In the genomic region with DNA sequence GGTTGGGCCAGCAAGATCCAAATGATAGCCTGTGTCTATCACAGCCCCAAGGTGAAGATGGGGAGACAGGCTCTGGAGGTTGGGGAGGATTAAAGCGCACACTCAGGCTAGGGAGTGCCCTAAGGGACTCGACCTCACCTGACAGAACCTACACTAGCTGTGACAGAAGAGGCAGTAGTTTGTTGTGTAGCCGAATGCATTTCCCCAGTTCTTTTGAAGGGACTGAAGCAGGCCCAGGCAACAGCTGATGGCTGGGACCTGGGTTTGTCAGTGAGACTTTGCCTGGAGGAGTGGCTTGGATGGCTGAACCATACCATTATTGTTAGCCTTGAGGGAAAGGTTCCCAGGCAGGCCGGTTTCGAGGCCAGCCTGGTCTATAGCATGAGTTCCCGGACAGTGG, we compare ENCODE assay signal across 38 mouse cellular contexts. TPM values are rescaled to one million over a fixed set of nuclear protein-coding genes. Genes with fewer than 3 reads are reported as not detected.
"Had no signal": no experiment of that assay in that cellular context is flagged by ENCODE, and none has a peak within 500 bp of the region (broad histone marks: within the 10 kb centered on the region; RNA-seq: fewer than 3 reads in every experiment).

No protein-coding gene starts in this region.

- H3K36me3 ChIP-seq: hindbrain, embryonic 13.5 days; hindbrain, embryonic 15.5 days had no signal

- DNase-seq: gastrocnemius, adult 2 months; gastrocnemius, postnatal 14 days; gastrocnemius, postnatal 36 days; heart, adult 11 months; heart, adult 2 months; heart, postnatal 14 days; heart, postnatal 36 days; kidney, adult 11 months; kidney, adult 2 months; kidney, adult 9 months; kidney, postnatal 14 days; kidney, postnatal 36 days; layer of hippocampus, adult 9-11 months; liver; liver, embryonic 13.5 days had no signal

- H3K27ac ChIP-seq: gastrocnemius, adult 2 months; heart, adult 2 months; heart, embryonic 13.5 days; heart, embryonic 15.5 days; hindbrain, embryonic 13.5 days; hindbrain, embryonic 15.5 days; hindbrain, postnatal 0 days; kidney, embryonic 15.5 days; kidney, postnatal 0 days; left cerebral cortex, adult 2 months; limb, embryonic 10.5 days; limb, embryonic 12.5 days; liver, embryonic 13.5 days had no signal

- H3K27me3 ChIP-seq: heart, embryonic 13.5 days; heart, embryonic 15.5 days; hindbrain, embryonic 13.5 days; hindbrain, embryonic 15.5 days; kidney, embryonic 15.5 days; limb, embryonic 12.5 days; liver, embryonic 13.5 days had no signal

- H3K9ac ChIP-seq: heart, embryonic 13.5 days; heart, embryonic 15.5 days; hindbrain, embryonic 13.5 days; hindbrain, embryonic 15.5 days; kidney, embryonic 15.5 days; limb, embryonic 12.5 days; liver, embryonic 13.5 days had no signal

- H3K4me1 ChIP-seq: heart, embryonic 13.5 days; heart, embryonic 15.5 days; hindbrain, embryonic 13.5 days; hindbrain, embryonic 15.5 days; limb, embryonic 10.5 days; limb, embryonic 12.5 days; liver, embryonic 13.5 days had no signal

- H3K4me3 ChIP-seq: gastrocnemius, adult 2 months; heart, adult 2 months; heart, embryonic 13.5 days; heart, embryonic 15.5 days; hindbrain, embryonic 13.5 days; hindbrain, embryonic 15.5 days; kidney, embryonic 15.5 days; left cerebral cortex, adult 2 months; limb, embryonic 10.5 days; limb, embryonic 12.5 days; liver, embryonic 13.5 days had no signal

- ATAC-seq: hindbrain, postnatal 0 days; intestine, embryonic 16.5 days had no signal

- H3K4me2 ChIP-seq: heart, embryonic 11.5 days; heart, embryonic 13.5 days; heart, embryonic 15.5 days; hindbrain, embryonic 13.5 days; hindbrain, embryonic 15.5 days; kidney, embryonic 15.5 days; limb, embryonic 12.5 days; liver, embryonic 11.5 days; liver, embryonic 13.5 days had no signal

- H3K9me3 ChIP-seq: heart, embryonic 13.5 days; heart, embryonic 15.5 days; hindbrain, embryonic 13.5 days; hindbrain, embryonic 15.5 days; kidney, embryonic 15.5 days; limb, embryonic 10.5 days; limb, embryonic 12.5 days; liver, embryonic 13.5 days had no signal

RNA-seq across cellular contexts. Expression of a gene that starts 2.6 kb away (rescaled TPM):
- total RNA-seq: gastrocnemius, adult 2 months; gastrocnemius, postnatal 14 days; gastrocnemius, postnatal 36 days; heart, adult 2 months; heart, postnatal 14 days; heart, postnatal 36 days; hematopoietic stem cell, adult 5-6 weeks; hindbrain, postnatal 0 days; layer of hippocampus, adult 18-20 months; layer of hippocampus, adult 8-10 months; layer of hippocampus, postnatal 25 days; left cerebral cortex, adult 2 months; left cerebral cortex, postnatal 14 days; left cerebral cortex, postnatal 36 days had no signal
- polyA plus RNA-seq: heart, embryonic 11.5 days; heart, embryonic 13.5 days; heart, embryonic 15.5 days; heart, postnatal 0 days; hindbrain, embryonic 13.5 days; hindbrain, embryonic 15.5 days; hindbrain, postnatal 0 days; intestine, embryonic 14.5 days; intestine, embryonic 16.5 days; kidney, adult 2 months; kidney, embryonic 15.5 days; kidney, postnatal 0 days; large intestine, adult 2 months; limb, embryonic 10.5 days; limb, embryonic 12.5 days; limb, embryonic 14.5 days; liver, embryonic 11.5 days; liver, embryonic 13.5 days had no signal

RNA-seq across cellular contexts. Expression of a gene that starts 30.6 kb away (rescaled TPM):
- total RNA-seq: gastrocnemius, adult 2 months had no signal
